Mouse (Mus musculus) heart, adult 2 months (tissue): ENCODE data around the gene Cchcr1. TPM values are rescaled to one million over a fixed set of nuclear protein-coding genes. Genes with fewer than 3 reads are reported as not detected.

Source experiments
- DNase-seq, 2 experiments: peaks; one replicate each; pipeline ENCODE4 v3.0.0; 2021
- H3K27ac ChIP-seq: fragments of 200-600 bp; 2 replicates; pipeline ENCODE4 v1.8.1; 2022
- H3K27me3 ChIP-seq: fragments of 200-500 bp; 2 replicates; pipeline ENCODE4 v1.6.1; 2012; ENCODE audit warnings: mild to moderate bottlenecking, low read length, inconsistent platforms, mixed read lengths; ENCODE audit not compliant: control insufficient read depth, insufficient read depth
- H3K36me3 ChIP-seq: fragments of 200-500 bp; 2 replicates; pipeline ENCODE4 v1.6.1; 2012; ENCODE audit warnings: low read length, inconsistent platforms; ENCODE audit not compliant: control insufficient read depth, insufficient read depth
- H3K4me1 ChIP-seq: fragments of 200-500 bp; 2 replicates; pipeline ENCODE4 v1.6.1; 2011; ENCODE audit warnings: low read length; ENCODE audit not compliant: control insufficient read depth, insufficient read depth
- H3K4me3 ChIP-seq: fragments of 200-600 bp; 2 replicates; pipeline ENCODE4 v1.8.1; 2022
- H3K79me2 ChIP-seq: fragments of 200-500 bp; replicated peaks from 2 replicates; pipeline ENCODE4 v1.6.1; 2012; ENCODE audit warnings: mild to moderate bottlenecking, inconsistent platforms, low read length, moderate library complexity, mixed read lengths; ENCODE audit not compliant: control insufficient read depth, insufficient read depth
- H3K9ac ChIP-seq: fragments of 200-500 bp; 2 replicates; pipeline ENCODE4 v1.6.1; 2012; ENCODE audit warnings: low read depth, mild to moderate bottlenecking, control low read depth, inconsistent platforms, low read length, mixed read lengths
- CTCF ChIP-seq: fragments of 200-600 bp; IDR thresholded peaks from 2 replicates; pipeline ENCODE4 v1.8.1; 2022; ENCODE audit warnings: antibody characterized with exemption, mild to moderate bottlenecking, moderate library complexity
- EP300 ChIP-seq: fragments of 200-500 bp; IDR thresholded peaks from 2 replicates; pipeline ENCODE4 v1.6.1; 2011; ENCODE audit warnings: low read depth, low read length, control low read depth; ENCODE audit not compliant: insufficient read depth
- POLR2A ChIP-seq: fragments of 200-500 bp; IDR thresholded peaks from 2 replicates; pipeline ENCODE4 v1.6.1; 2011; ENCODE audit warnings: mild to moderate bottlenecking, low read depth, low read length, control low read depth; ENCODE audit not compliant: insufficient read depth
- WGBS: fragments of 180-500 bp; shearing (Covaris S2); methylation state at CpG from one replicate; pipeline ENCODE4 v1.1.7; 2018; 5-methylcytosine and 5-hydroxymethylcytosine counted together
- intact Hi-C: fragments of 180-260 bp; cut with DNase I; formaldehyde crosslinking; loops from one replicate; pipeline ENCODE4 v1.15.1; 2025
- polyA plus RNA-seq: library from polyadenylated mRNA; depleted of rRNA; stranded (reverse); fragments of >200 nt; gene quantifications from 2 replicates; pipeline ENCODE4 v1.2.3, GENCODE M21; 2012
- total RNA-seq, 2 experiments: library from RNA; stranded (reverse); gene quantifications; 2 replicates each; pipeline ENCODE4 v1.2.3; 2021

Cchcr1 gene
- total and polyA plus RNA-seq, 3 experiments = 1.9 to 3.7 (median 2.2) TPM

GRCm38 (mm10) chr17:35517526-35517925 lies 626 bp downstream of the Cchcr1 start:
- intact Hi-C loops = no loop called here
- 0 out of 2 replicates have a peak overlapping the region, but pooled peaks have one; percentile 7 for H3K9ac ChIP-seq
- H3K27ac ChIP-seq = peak overlapping the region; percentile 40; the same call in 1 of the 2 replicates
- no peaks in the 10 kb centered on the region for H3K79me2 ChIP-seq
- DNase-seq = peak in 1 of 2 experiments; percentile 30
- no peaks in the 10 kb centered on the region for H3K36me3 ChIP-seq
- WGBS = 7% methylated on average over 12 of the region's 12 CpGs
- H3K27me3 ChIP-seq = no peaks in the 10 kb centered on the region
- peak overlapping the region; percentile 64 for H3K4me3 ChIP-seq
- H3K4me1 ChIP-seq = 0 out of 2 replicates have a peak, but pooled peaks cover 1% of the 10 kb centered on the region
- no peak for TF ChIP-seq POLR2A
- TF ChIP-seq EP300 = no peak
- TF ChIP-seq CTCF = no peak

GRCm38 (mm10) chr17:35524354-35524753 lies 7.5 kb downstream of the Cchcr1 start:
- H3K27ac ChIP-seq = no peak overlapping the region
- no peak overlapping the region for H3K9ac ChIP-seq
- DNase-seq = no peak
- WGBS = 87% methylated on average over 9 of the region's 9 CpGs
- H3K36me3 ChIP-seq = no peaks in the 10 kb centered on the region
- intact Hi-C loops = no loop called here
- no peaks in the 10 kb centered on the region for H3K27me3 ChIP-seq
- H3K79me2 ChIP-seq = no peaks in the 10 kb centered on the region
- no peak overlapping the region for H3K4me3 ChIP-seq
- TF ChIP-seq POLR2A (no peak), CTCF (no peak), EP300 (no peak)
- no peaks in the 10 kb centered on the region for H3K4me1 ChIP-seq

- no peaks in the 10 kb centered on the region for H3K4me1 ChIP-seq
- DNase-seq = no peak
- TF ChIP-seq EP300 = no peak
- no peak for TF ChIP-seq CTCF
- TF ChIP-seq POLR2A = no peak
- no peaks in the 10 kb centered on the region for H3K27me3 ChIP-seq
- H3K36me3 ChIP-seq = no peaks in the 10 kb centered on the region
- H3K4me3 ChIP-seq = no peak overlapping the region
- no peak overlapping the region for H3K9ac ChIP-seq
- 64% methylated on average over 8 of the region's 8 CpGs for WGBS
- no peaks in the 10 kb centered on the region for H3K79me2 ChIP-seq
- H3K27ac ChIP-seq = no peak overlapping the region
- intact Hi-C loops = no loop called here
These were observed 9.7 kb downstream of the Cchcr1 start for GRCm38 (mm10) chr17:35526644-35527043.

- DNase-seq = no peak
- Histone ChIP-seq H3K4me1 (no peaks in the 10 kb centered on the region), H3K27ac (no peak overlapping the region), H3K36me3 (no peaks in the 10 kb centered on the region), H3K27me3 (no peaks in the 10 kb centered on the region), H3K4me3 (no peak overlapping the region), H3K9ac (no peak overlapping the region), H3K79me2 (no peaks in the 10 kb centered on the region)
- no peak for TF ChIP-seq CTCF
- no peak for TF ChIP-seq POLR2A
- TF ChIP-seq EP300 = no peak
- WGBS = 7% methylated on average over 3 of the region's 3 CpGs
- intact Hi-C loops = no loop called here
These were observed 15.5 kb downstream of the Cchcr1 start for GRCm38 (mm10) chr17:35532360-35532759.

GRCm38 (mm10) chr17:35532901-35533300 lies 16.0 kb downstream of the Cchcr1 start, which contains the start of gene Psors1c2:
Gene Psors1c2 (plus strand): TSS chr17:35533201.
- TF ChIP-seq POLR2A = no peak
- TF ChIP-seq EP300 = no peak
- no peak for TF ChIP-seq CTCF
- no peaks in the 10 kb centered on the region for H3K79me2 ChIP-seq
- WGBS = 22% methylated on average over 7 of the region's 7 CpGs
- H3K27ac ChIP-seq = no peak within 1 kb of the TSS
- no peak for DNase-seq
- no peaks in the 10 kb centered on the region for H3K4me1 ChIP-seq
- H3K9ac ChIP-seq = no peak within 1 kb of the TSS
- intact Hi-C loops = no loop called here
- H3K4me3 ChIP-seq = no peak within 1 kb of the TSS
- no peaks in the 10 kb centered on the region for H3K36me3 ChIP-seq
- H3K27me3 ChIP-seq = no peaks in the 10 kb centered on the region

GRCm38 (mm10) chr17:35534343-35534742 lies 17.4 kb downstream of the Cchcr1 start:
- Histone ChIP-seq H3K27me3 (no peaks in the 10 kb centered on the region), H3K27ac (no peak overlapping the region), H3K4me1 (no peaks in the 10 kb centered on the region), H3K4me3 (peak overlapping the region; percentile 26; the same call in 1 of the 2 replicates), H3K9ac (no peak overlapping the region), H3K79me2 (no peaks in the 10 kb centered on the region), H3K36me3 (no peaks in the 10 kb centered on the region)
- TF ChIP-seq CTCF (peak; percentile 92), EP300 (no peak)
- peak; percentile 64 to 73 for DNase-seq
- intact Hi-C loops = loop anchor here (2.0 kb wide), 1 partner anchor 50 kb away; no protein-coding TSS in a partner anchor
- 4% methylated on average over 6 of the region's 6 CpGs for WGBS
